Mouse (Mus musculus): Measurements from ENCODE around the gene Alkbh2. TPM values are rescaled to one million over a fixed set of nuclear protein-coding genes. Genes with fewer than 3 reads are reported as not detected.

Gene Alkbh2
- polyA plus RNA-seq, 1 experiment: 11.6 TPM

DNA sequence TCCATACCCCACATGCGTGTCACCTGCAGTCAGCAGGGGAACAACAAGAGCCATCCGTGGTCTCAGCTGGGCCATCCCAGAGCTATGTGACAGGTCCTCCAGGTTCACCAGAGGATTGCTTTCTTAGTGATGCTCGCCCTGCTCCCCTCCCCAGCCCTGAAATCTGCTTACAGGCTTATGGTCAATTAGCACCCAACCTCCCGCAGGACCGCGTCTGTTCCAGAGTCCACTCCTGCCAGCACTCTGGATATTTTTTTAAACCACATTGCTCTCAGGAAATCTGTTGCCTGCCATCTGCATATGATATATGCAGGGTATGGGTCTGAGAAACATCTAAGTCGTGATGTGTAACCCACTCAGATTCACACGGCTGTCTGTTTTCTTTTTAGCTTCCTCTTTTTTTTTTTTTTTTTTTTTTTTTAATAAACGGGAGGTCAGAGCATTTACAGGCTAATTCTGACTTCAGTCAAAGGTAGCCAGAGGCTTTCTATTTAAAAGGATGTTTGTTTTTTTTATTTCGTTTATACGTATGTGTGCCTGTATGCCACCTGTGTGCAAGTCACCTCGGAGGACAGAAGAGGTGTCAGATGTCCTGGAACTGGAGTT lies 40.0 kb downstream of the Alkbh2 start:
- Histone ChIP-seq H3K36me3 (replicated peaks; ENCODE audit: low read length) (no peaks in the 10 kb centered on the region), H3K9me3 (0 out of 2 replicates have a peak, but pooled peaks cover 7% of the 10 kb centered on the region), H3K4me1 (peaks cover 10% of the 10 kb centered on the region), H3K27me3 (replicated peaks) (peaks cover 38% of the 10 kb centered on the region), H3K4me3 (replicated peaks) (no peak overlapping the region)
- TF ChIP-seq GATA1 (IDR thresholded peaks at IDR 0.05; ENCODE audit: borderline replicate concordance, low read length) (no peak), FLI1 (IDR thresholded peaks at IDR 0.05; ENCODE audit: low read length) (no peak)

DNA sequence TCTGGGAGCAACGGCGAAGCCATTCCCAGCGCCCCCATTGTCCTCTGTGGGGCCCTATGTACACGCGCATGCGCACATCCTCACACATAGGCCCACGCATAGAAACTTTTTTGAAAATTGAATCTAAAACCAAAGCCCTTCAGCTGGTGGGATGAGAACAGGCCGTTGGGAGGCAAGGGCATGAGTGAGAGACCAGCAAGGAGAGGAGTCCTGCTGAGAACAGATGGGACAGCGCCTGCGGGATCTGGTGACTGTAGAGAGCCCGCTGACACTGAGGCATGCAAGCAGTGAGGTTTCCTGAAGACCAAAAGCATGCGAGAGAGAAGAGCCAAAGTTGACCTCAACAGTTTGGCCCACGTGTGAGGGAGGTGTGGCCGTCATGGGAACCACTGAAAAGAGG lies 42.5 kb downstream of the Alkbh2 start:
- no peaks in the 10 kb centered on the region for H3K36me3 ChIP-seq (replicated peaks; ENCODE audit: low read length)
- H3K27me3 ChIP-seq (replicated peaks): peaks cover 22% of the 10 kb centered on the region
- H3K4me1 ChIP-seq: no peaks in the 10 kb centered on the region
- H3K4me3 ChIP-seq (replicated peaks): no peak overlapping the region
- H3K9me3 ChIP-seq: no peaks in the 10 kb centered on the region
- TF ChIP-seq GATA1 (IDR thresholded peaks at IDR 0.05; ENCODE audit: borderline replicate concordance, low read length) (no peak), FLI1 (IDR thresholded peaks at IDR 0.05; ENCODE audit: low read length) (no peak)

DNA sequence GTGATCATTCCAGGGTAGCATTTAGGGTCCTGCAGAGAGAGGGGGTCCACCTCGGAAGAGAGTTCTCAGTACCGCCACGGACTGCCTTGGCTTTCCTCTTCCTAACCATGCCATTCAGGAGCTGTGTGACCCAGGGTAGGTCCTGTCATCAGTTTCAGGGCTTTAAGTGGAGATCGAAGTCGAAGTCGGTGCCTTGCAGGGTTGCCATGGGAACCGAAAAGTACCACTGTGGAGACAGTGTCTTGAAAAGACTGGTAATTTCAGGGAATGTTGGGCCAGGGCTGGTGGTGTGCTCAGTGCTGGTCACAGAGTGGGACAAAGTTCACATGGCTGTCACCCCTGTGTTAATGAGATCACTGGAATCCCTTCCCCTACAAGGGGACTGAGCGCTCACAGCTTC lies 51.0 kb downstream of the Alkbh2 start:
- Histone ChIP-seq H3K9me3 (peaks cover 13% of the 10 kb centered on the region), H3K4me1 (no peaks in the 10 kb centered on the region), H3K4me3 (replicated peaks) (no peak overlapping the region), H3K36me3 (replicated peaks; ENCODE audit: low read length) (no peaks in the 10 kb centered on the region), H3K27me3 (replicated peaks) (peaks cover 15% of the 10 kb centered on the region)
- TF ChIP-seq GATA1 (IDR thresholded peaks at IDR 0.05; ENCODE audit: borderline replicate concordance, low read length): no peak
- TF ChIP-seq FLI1 (IDR thresholded peaks at IDR 0.05; ENCODE audit: low read length): no peak

Other genes with a start within 250 kb of the Alkbh2 start
- 132 and 208 TPM in 2 replicates for gene Coro1c, start 219.5 kb downstream of the Alkbh2 start, polyA plus RNA-seq (2012; ENCODE audit: insufficient read depth, low replicate concordance)
- gene Ssh1, start 134.3 kb downstream of the Alkbh2 start, polyA plus RNA-seq (2012; ENCODE audit: insufficient read depth, low replicate concordance): 2.9 and 3.9 TPM in 2 replicates
- gene Dao, start 124.5 kb downstream of the Alkbh2 start, polyA plus RNA-seq (2012; ENCODE audit: insufficient read depth, low replicate concordance): not detected in 2 replicates
- gene Usp30, start 62.8 kb downstream of the Alkbh2 start, polyA plus RNA-seq (2012; ENCODE audit: insufficient read depth, low replicate concordance): 3.6 and 5.6 TPM in 2 replicates
- 0.13 and 1.4 TPM in 2 replicates for gene Svop, start 36.6 kb downstream of the Alkbh2 start, polyA plus RNA-seq (2012; ENCODE audit: insufficient read depth, low replicate concordance)
- 10.8 and 14.5 TPM in 2 replicates for gene Ung, start 2.2 kb upstream of the Alkbh2 start, polyA plus RNA-seq (2012; ENCODE audit: insufficient read depth, low replicate concordance)
- gene Acacb, start 18.3 kb upstream of the Alkbh2 start, polyA plus RNA-seq (2012; ENCODE audit: insufficient read depth, low replicate concordance): 0.48 TPM in 2 replicates
- gene Foxn4, start 145.6 kb upstream of the Alkbh2 start, polyA plus RNA-seq (2012; ENCODE audit: insufficient read depth, low replicate concordance): not detected in 2 replicates
- not detected in 2 replicates for gene Myo1h, start 160.9 kb upstream of the Alkbh2 start, polyA plus RNA-seq (2012; ENCODE audit: insufficient read depth, low replicate concordance)